Mouse (Mus musculus) c-Kit-positive CD71-negative TER-119-negative erythroid progenitor cells, embryonic 14.5 days (primary cell): ENCODE measurements at regions not wholly inside any gene's neighbourhood (a gene's known extent, or its start where the extent isn't known, plus 50 kb on each side); places are given as distances from the start of the nearest gene placed in this dataset.

Experiments used
- DNase-seq: peaks from one replicate; pipeline ENCODE4 v3.0.0-alpha.2; 2013; ENCODE audit warnings: low read depth

GRCm38 (mm10) chr15:24648938-24649337 is 764.6 kb downstream of the Basp1 start:
- no peak for DNase-seq

GRCm38 (mm10) chr15:24635620-24636019 is 777.9 kb downstream of the Basp1 start:
- no peak for DNase-seq

GRCm38 (mm10) chr15:24596242-24596641 is 817.3 kb downstream of the Basp1 start:
- no peak for DNase-seq

- DNase-seq: peak; percentile 37
These were observed 824.6 kb downstream of the Basp1 start for GRCm38 (mm10) chr15:24588943-24589342.

GRCm38 (mm10) chr15:24566981-24567380 is 846.6 kb downstream of the Basp1 start:
- no peak for DNase-seq

- no peak for DNase-seq
These were observed 856.8 kb downstream of the Basp1 start for GRCm38 (mm10) chr15:24556806-24557205.

- no peak for DNase-seq
These were observed 863.5 kb downstream of the Basp1 start for GRCm38 (mm10) chr15:24550108-24550507.

GRCm38 (mm10) chr15:24530065-24530464 is 883.5 kb downstream of the Basp1 start:
- DNase-seq: no peak

GRCm38 (mm10) chr15:24527379-24527778 is 886.2 kb downstream of the Basp1 start:
- no peak for DNase-seq

GRCm38 (mm10) chr15:24513926-24514325 is 899.6 kb downstream of the Basp1 start:
- no peak for DNase-seq

GRCm38 (mm10) chr15:24501907-24502559 is 911.5 kb downstream of the Basp1 start:
- no peak for DNase-seq

GRCm38 (mm10) chr15:24486235-24486634 is 927.3 kb downstream of the Basp1 start:
- no peak for DNase-seq

GRCm38 (mm10) chr15:24468239-24468638 is 945.3 kb downstream of the Basp1 start:
- no peak for DNase-seq

- DNase-seq: no peak
These were observed 955.8 kb downstream of the Basp1 start for GRCm38 (mm10) chr15:24457726-24458125.

GRCm38 (mm10) chr15:24433083-24433482 is 980.5 kb downstream of the Basp1 start:
- no peak for DNase-seq

- DNase-seq: no peak
These were observed 984.4 kb downstream of the Basp1 start for GRCm38 (mm10) chr15:24429154-24429553.

GRCm38 (mm10) chr15:24422333-24422942 is 991.1 kb downstream of the Basp1 start:
- no peak for DNase-seq

- DNase-seq: no peak
These were observed 993.8 kb downstream of the Basp1 start for GRCm38 (mm10) chr15:24419736-24420135.

GRCm38 (mm10) chr15:24419186-24419585 is 994.4 kb downstream of the Basp1 start:
- no peak for DNase-seq

GRCm38 (mm10) chr15:24407691-24408090 is 1005.9 kb downstream of the Basp1 start:
- no peak for DNase-seq

GRCm38 (mm10) chr15:24405305-24405704 is 1008.3 kb downstream of the Basp1 start:
- no peak for DNase-seq

GRCm38 (mm10) chr15:24400088-24400487 is 1013.5 kb downstream of the Basp1 start:
- DNase-seq: no peak

GRCm38 (mm10) chr15:24358398-24358797 is 1055.2 kb downstream of the Basp1 start:
- no peak for DNase-seq
